Mouse (Mus musculus) ES-Bruce4 (cell line): ENCODE measurements around the gene C1qtnf3. TPM values are rescaled to one million over a fixed set of nuclear protein-coding genes. Genes with fewer than 3 reads are reported as not detected.
"Not testable (repeated sequence)": the region's sequence is repeated elsewhere in the genome, so short reads cannot be mapped to it uniquely, and the experiment has no call there.

Source experiments
- H3K27ac ChIP-seq: 2 replicates; pipeline ENCODE4 v1.5.1; 2012; ENCODE audit warnings: low read length, inconsistent platforms; ENCODE audit not compliant: insufficient read depth
- H3K27me3 ChIP-seq: 2 replicates; pipeline ENCODE4 v1.6.1; 2012; ENCODE audit warnings: mild to moderate bottlenecking, low read length, inconsistent platforms; ENCODE audit not compliant: control insufficient read depth, poor library complexity, insufficient read depth, severe bottlenecking
- H3K36me3 ChIP-seq: 2 replicates; pipeline ENCODE4 v1.6.1; 2012; ENCODE audit warnings: inconsistent platforms, mild to moderate bottlenecking, low read length, moderate library complexity; ENCODE audit not compliant: control insufficient read depth, poor library complexity, insufficient read depth, severe bottlenecking
- H3K4me1 ChIP-seq: one replicate; pipeline ENCODE4 v1.8.1; 2011; ENCODE audit warnings: low read length; ENCODE audit not compliant: control insufficient read depth, insufficient read depth
- H3K4me3 ChIP-seq: 2 replicates; pipeline ENCODE4 v1.5.1; 2011; ENCODE audit warnings: low read depth, mild to moderate bottlenecking, low read length
- H3K9ac ChIP-seq: 2 replicates; pipeline ENCODE4 v1.6.1; 2012; ENCODE audit warnings: low read depth, mild to moderate bottlenecking, inconsistent platforms; ENCODE audit not compliant: poor library complexity, severe bottlenecking
- H3K9me3 ChIP-seq: replicated peaks from 2 replicates; pipeline ENCODE4 v1.6.1; 2012; ENCODE audit warnings: mild to moderate bottlenecking, low read length, inconsistent platforms; ENCODE audit not compliant: control insufficient read depth, poor library complexity, insufficient read depth, severe bottlenecking
- CTCF ChIP-seq: IDR thresholded peaks from one replicate; pipeline ENCODE4 v1.8.1; 2011; ENCODE audit warnings: low read depth, low read length
- EP300 ChIP-seq: IDR thresholded peaks from 2 replicates; pipeline ENCODE4 v1.6.1; 2011; ENCODE audit warnings: low read depth, low read length; ENCODE audit not compliant: insufficient read depth
- POLR2A ChIP-seq: IDR thresholded peaks from one replicate; pipeline ENCODE4 v1.8.1; 2011; ENCODE audit warnings: low read length; ENCODE audit not compliant: insufficient read depth
- polyA plus RNA-seq: library from polyadenylated mRNA; stranded (reverse); fragments of >200 nt; gene quantifications from 2 replicates; pipeline ENCODE4 v1.2.4, GENCODE M21; 2011; ENCODE audit warnings: low read depth; ENCODE audit not compliant: missing spikeins, insufficient read depth, insufficient read length

The C1qtnf3 gene
- polyA plus RNA-seq, 1 experiment: not detected

GRCm38 (mm10) chr15:10985756-10986155, 33.6 kb downstream of the C1qtnf3 start:
- Histone ChIP-seq H3K36me3 (peaks cover 2% of the 10 kb centered on the region; the same call in 1 of the 2 replicates), H3K9ac (no peak overlapping the region), H3K4me1 (no peaks in the 10 kb centered on the region), H3K27me3 (no peaks in the 10 kb centered on the region), H3K9me3 (no peaks in the 10 kb centered on the region), H3K27ac (no peak overlapping the region), H3K4me3 (no peak overlapping the region)
- TF ChIP-seq POLR2A (no peak), EP300 (no peak), CTCF (no peak)

GRCm38 (mm10) chr15:10986477-10986876, 34.3 kb downstream of the C1qtnf3 start:
- not testable (repeated sequence) for H3K4me1 ChIP-seq, H3K36me3 ChIP-seq, H3K4me3 ChIP-seq, H3K27me3 ChIP-seq, H3K9ac ChIP-seq, H3K9me3 ChIP-seq, H3K27ac ChIP-seq

GRCm38 (mm10) chr15:10990411-10990810, 38.3 kb downstream of the C1qtnf3 start:
- Histone ChIP-seq H3K27ac (no peak overlapping the region), H3K9me3 (no peaks in the 10 kb centered on the region), H3K27me3 (no peaks in the 10 kb centered on the region), H3K4me1 (no peaks in the 10 kb centered on the region), H3K9ac (no peak overlapping the region), H3K4me3 (no peak overlapping the region), H3K36me3 (peaks cover 2% of the 10 kb centered on the region; the same call in 1 of the 2 replicates)
- no peak for TF ChIP-seq POLR2A
- TF ChIP-seq EP300: no peak
- TF ChIP-seq CTCF: no peak

GRCm38 (mm10) chr15:10991566-10991965, 39.4 kb downstream of the C1qtnf3 start:
- no peaks in the 10 kb centered on the region for H3K4me1 ChIP-seq
- no peaks in the 10 kb centered on the region for H3K27me3 ChIP-seq
- H3K27ac ChIP-seq: no peak overlapping the region
- H3K36me3 ChIP-seq: peaks cover 2% of the 10 kb centered on the region; the same call in 1 of the 2 replicates
- H3K4me3 ChIP-seq: no peak overlapping the region
- H3K9me3 ChIP-seq: no peaks in the 10 kb centered on the region
- TF ChIP-seq EP300 (no peak), POLR2A (no peak), CTCF (no peak)
- no peak overlapping the region for H3K9ac ChIP-seq

GRCm38 (mm10) chr15:10999832-11000231, 47.7 kb downstream of the C1qtnf3 start:
- Histone ChIP-seq H3K36me3 (no peaks in the 10 kb centered on the region), H3K9ac (no peak overlapping the region), H3K4me1 (no peaks in the 10 kb centered on the region), H3K9me3 (no peaks in the 10 kb centered on the region), H3K4me3 (no peak overlapping the region), H3K27ac (no peak overlapping the region), H3K27me3 (no peaks in the 10 kb centered on the region)
- no peak for TF ChIP-seq EP300
- no peak for TF ChIP-seq POLR2A
- TF ChIP-seq CTCF: no peak

- Histone ChIP-seq H3K9me3 (no peaks in the 10 kb centered on the region), H3K4me3 (no peak within 1 kb of the TSS)
Measured at GRCm38 (mm10) chr15:11000421-11000820, 48.3 kb downstream of the C1qtnf3 start, which contains the start of gene Slc45a2. TSS of gene Slc45a2 (plus strand) at chr15:11000721.

GRCm38 (mm10) chr15:11003791-11004190, 51.7 kb downstream of the C1qtnf3 start:
- Histone ChIP-seq H3K27me3 (no peaks in the 10 kb centered on the region; the same call in 1 of the 2 replicates), H3K36me3 (no peaks in the 10 kb centered on the region), H3K27ac (no peak overlapping the region), H3K4me1 (no peaks in the 10 kb centered on the region), H3K4me3 (no peak overlapping the region), H3K9me3 (no peaks in the 10 kb centered on the region), H3K9ac (no peak overlapping the region)
- TF ChIP-seq CTCF (no peak), EP300 (no peak), POLR2A (no peak)

More at GRCm38 (mm10) chr15:11000421-11000820, 48.3 kb downstream of the C1qtnf3 start, which contains the start of gene Slc45a2:
- TF ChIP-seq CTCF (no peak), POLR2A (no peak), EP300 (no peak)
- H3K27me3 ChIP-seq: no peaks in the 10 kb centered on the region
- no peak within 1 kb of the TSS for H3K27ac ChIP-seq
- H3K36me3 ChIP-seq: no peaks in the 10 kb centered on the region
- H3K4me1 ChIP-seq: no peaks in the 10 kb centered on the region
- no peak within 1 kb of the TSS for H3K9ac ChIP-seq
